Mouse (Mus musculus): ENCODE measurements at regions not wholly inside any gene's neighbourhood (a gene's known extent, or its start where the extent isn't known, plus 50 kb on each side); places are given as distances from the start of the nearest gene placed in this dataset.

- TF ChIP-seq CTCF (IDR thresholded peaks at IDR 0.05; ENCODE audit: low read depth): no peak
- TF ChIP-seq EP300 (optimal IDR thresholded peaks at IDR 0.05): no peak
These were observed 456.8 kb downstream of the D3Ertd751e start for GRCm38 (mm10) chr3:42199206-42199605.
